Mouse (Mus musculus) myocyte (in vitro differentiated cells): ENCODE results near the gene Helz. TPM values are rescaled to one million over a fixed set of nuclear protein-coding genes. Genes with fewer than 3 reads are reported as not detected.
A peak's percentile ranks its signal among the peaks of the same experiment; 100 is the strongest.
"Not testable (repeated sequence)": the region's sequence is repeated elsewhere in the genome, so short reads cannot be mapped to it uniquely, and the experiment has no call there.

ENCODE experiments used
- H3K27me3 ChIP-seq: one replicate; pipeline ENCODE4 v1.6.1; 2011; ENCODE audit not compliant: control insufficient read depth, insufficient read depth, insufficient read length
- H3K36me3 ChIP-seq: one replicate; pipeline ENCODE4 v1.6.1; 2011; ENCODE audit not compliant: control insufficient read depth, insufficient read depth
- H3K4me2 ChIP-seq: one replicate; pipeline ENCODE4 v1.6.1; 2011; ENCODE audit warnings: low read depth, control low read depth
- H3K4me3 ChIP-seq: one replicate; pipeline ENCODE4 v1.5.1; 2011; ENCODE audit warnings: mild to moderate bottlenecking, control low read depth, moderate library complexity
- H3K79me2 ChIP-seq: one replicate; pipeline ENCODE4 v1.6.1; 2011; ENCODE audit not compliant: control insufficient read depth, insufficient read depth
- H3ac ChIP-seq: one replicate; pipeline ENCODE4 v1.6.1; 2011; ENCODE audit not compliant: control insufficient read depth, insufficient read length
- CEBPB ChIP-seq: IDR thresholded peaks from 2 replicates; pipeline ENCODE4 v1.6.1; 2011; ENCODE audit warnings: mild to moderate bottlenecking, moderate library complexity; ENCODE audit not compliant: poor library complexity, insufficient read depth, severe bottlenecking
- E2F4 ChIP-seq: IDR thresholded peaks from one replicate; pipeline ENCODE4 v1.6.1; 2011; ENCODE audit warnings: mild to moderate bottlenecking, control low read depth, moderate library complexity; ENCODE audit not compliant: insufficient read depth
- MAX ChIP-seq: IDR thresholded peaks from one replicate; pipeline ENCODE4 v1.6.1; 2011; ENCODE audit warnings: low read depth, mild to moderate bottlenecking, control low read depth
- MYOD1 ChIP-seq, 3 experiments: IDR thresholded peaks; one replicate each; pipeline ENCODE4 v1.6.1; 2011; ENCODE audit warnings: control low read depth in 2 of 3, low read depth in 2 of 3, mild to moderate bottlenecking in 2 of 3, moderate library complexity in 1 of 3; ENCODE audit not compliant: insufficient read length in 2 of 3, control insufficient read depth in 1 of 3
- MYOG ChIP-seq, 3 experiments: IDR thresholded peaks; one replicate each; pipeline ENCODE4 v1.6.1; 2011; ENCODE audit warnings: control low read depth in 2 of 3, low read depth in 2 of 3, mild to moderate bottlenecking in 2 of 3; ENCODE audit not compliant: insufficient read length in 2 of 3, control insufficient read depth in 1 of 3, insufficient read depth in 1 of 3
- POLR2A ChIP-seq: IDR thresholded peaks from one replicate; pipeline ENCODE4 v1.6.1; 2011; ENCODE audit warnings: low read depth, mild to moderate bottlenecking, control low read depth, moderate library complexity; ENCODE audit not compliant: insufficient read length
- POLR2AphosphoS2 ChIP-seq: IDR thresholded peaks from one replicate; pipeline ENCODE4 v1.6.1; 2011; ENCODE audit warnings: low read depth, control low read depth; ENCODE audit not compliant: insufficient read length
- REST ChIP-seq: IDR thresholded peaks from one replicate; pipeline ENCODE4 v1.6.1; 2011; ENCODE audit warnings: mild to moderate bottlenecking, control low read depth, moderate library complexity; ENCODE audit not compliant: insufficient read depth, insufficient read length
- SRF ChIP-seq: IDR thresholded peaks from one replicate; pipeline ENCODE4 v1.6.1; 2011; ENCODE audit warnings: low read depth; ENCODE audit not compliant: control insufficient read depth, insufficient read length
- TCF12 ChIP-seq: IDR thresholded peaks from one replicate; pipeline ENCODE4 v1.6.1; 2011; ENCODE audit warnings: mild to moderate bottlenecking, control low read depth; ENCODE audit not compliant: poor library complexity, insufficient read depth, severe bottlenecking
- TCF3 ChIP-seq: IDR thresholded peaks from one replicate; pipeline ENCODE4 v1.6.1; 2011; ENCODE audit warnings: low read depth, control low read depth; ENCODE audit not compliant: insufficient read length
- USF1 ChIP-seq: IDR thresholded peaks from one replicate; pipeline ENCODE4 v1.6.1; 2011; ENCODE audit warnings: low read depth, mild to moderate bottlenecking, control low read depth, moderate library complexity
- polyA plus RNA-seq: library from polyadenylated mRNA; unstranded; fragments of >200 nt; fragmentation: generic; extraction: Trizol; gene quantifications from one replicate; pipeline ENCODE4 v1.2.1, GENCODE M21; 2012; ENCODE audit warnings: missing spikeins

Helz gene
- polyA plus RNA-seq, 1 experiment, result 5.8 TPM

- TF ChIP-seq TCF3, result no peak
- TF ChIP-seq TCF12, result no peak
- TF ChIP-seq SRF, result no peak
- no peak for TF ChIP-seq USF1
- TF ChIP-seq MYOG (IDR thresholded peaks at IDR 0.05; ENCODE audit: control insufficient read depth in 1 of 3, insufficient read depth in 1 of 3, insufficient read length in 2 of 3, low read depth in 2 of 3), result no peak
- no peak for TF ChIP-seq REST
- TF ChIP-seq MAX, result no peak
- Histone ChIP-seq H3K79me2 (no peaks in the 10 kb centered on the region), H3K36me3 (peaks cover 5% of the 10 kb centered on the region), H3K4me2 (no peak overlapping the region), H3ac (no peak overlapping the region), H3K4me3 (no peak overlapping the region), H3K27me3 (no peaks in the 10 kb centered on the region)
Measured at GRCm38 (mm10) chr11:107577400-107577799, 29.7 kb downstream of the Helz start.

- H3K79me2 ChIP-seq, result no peaks in the 10 kb centered on the region
- no peak overlapping the region for H3K4me3 ChIP-seq
- peaks cover 5% of the 10 kb centered on the region for H3K36me3 ChIP-seq
- H3K4me2 ChIP-seq, result no peak overlapping the region
- H3K27me3 ChIP-seq, result no peaks in the 10 kb centered on the region
- no peak for TF ChIP-seq SRF
- TF ChIP-seq POLR2A, result no peak
- TF ChIP-seq E2F4, result no peak
- TF ChIP-seq TCF12, result no peak
- H3ac ChIP-seq, result no peak overlapping the region
Measured at GRCm38 (mm10) chr11:107578226-107578625, 30.5 kb downstream of the Helz start.

- peaks cover 10% of the 10 kb centered on the region for H3K36me3 ChIP-seq
- H3ac ChIP-seq, result no peak overlapping the region
- H3K4me2 ChIP-seq, result no peak overlapping the region
- TF ChIP-seq TCF12 (no peak), POLR2AphosphoS2 (no peak), REST (no peak), USF1 (no peak), MYOD1 (IDR thresholded peaks at IDR 0.05; ENCODE audit: control insufficient read depth in 1 of 3, insufficient read length in 2 of 3, low read depth in 2 of 3) (no peak), POLR2A (no peak), MYOG (IDR thresholded peaks at IDR 0.05; ENCODE audit: control insufficient read depth in 1 of 3, insufficient read depth in 1 of 3, insufficient read length in 2 of 3, low read depth in 2 of 3) (no peak), TCF3 (no peak), SRF (no peak), CEBPB (no peak), E2F4 (no peak), MAX (no peak)
- no peaks in the 10 kb centered on the region for H3K27me3 ChIP-seq
- no peaks in the 10 kb centered on the region for H3K79me2 ChIP-seq
- H3K4me3 ChIP-seq, result no peak overlapping the region
Measured at GRCm38 (mm10) chr11:107580786-107581185, 33.1 kb downstream of the Helz start.

GRCm38 (mm10) chr11:107584660-107585451 lies 37.1 kb downstream of the Helz start:
- Histone ChIP-seq H3K4me2 (peak overlapping the region; percentile 46), H3K36me3 (peaks cover 10% of the 10 kb centered on the region), H3ac (no peak overlapping the region), H3K4me3 (no peak overlapping the region), H3K79me2 (no peaks in the 10 kb centered on the region), H3K27me3 (no peaks in the 10 kb centered on the region)
- TF ChIP-seq TCF12, result no peak
- peak in 1 of 3 experiments; percentile 28 for TF ChIP-seq MYOG (IDR thresholded peaks at IDR 0.05; ENCODE audit: control insufficient read depth in 1 of 3, insufficient read depth in 1 of 3, insufficient read length in 2 of 3, low read depth in 2 of 3)
- TF ChIP-seq POLR2A, result no peak
- TF ChIP-seq SRF, result no peak
- TF ChIP-seq TCF3, result no peak
- TF ChIP-seq MAX, result no peak
- peak in 2 of 3 experiments; percentile 28 to 63 for TF ChIP-seq MYOD1 (IDR thresholded peaks at IDR 0.05; ENCODE audit: control insufficient read depth in 1 of 3, insufficient read length in 2 of 3, low read depth in 2 of 3)
- 0 out of 2 replicates have a peak, but pooled peaks have one; percentile 7 for TF ChIP-seq CEBPB
- no peak for TF ChIP-seq POLR2AphosphoS2
- no peak for TF ChIP-seq REST
- TF ChIP-seq USF1, result no peak
- TF ChIP-seq E2F4, result no peak

GRCm38 (mm10) chr11:107586129-107586528 lies 38.4 kb downstream of the Helz start:
- H3K4me3 ChIP-seq, H3K27me3 ChIP-seq: not testable (repeated sequence)

More at GRCm38 (mm10) chr11:107586129-107586528, 38.4 kb downstream of the Helz start:
- not testable (repeated sequence) for H3K36me3 ChIP-seq, H3K79me2 ChIP-seq, H3K4me2 ChIP-seq, H3ac ChIP-seq
